Mouse (Mus musculus) CH12.LX (cell line): Measurements from ENCODE around the gene Zbtb9. TPM values are rescaled to one million over a fixed set of nuclear protein-coding genes. Genes with fewer than 3 reads are reported as not detected.

Experiments
- DNase-seq: peaks from one replicate; pipeline ENCODE4 v3.0.0-alpha.2; 2013; ENCODE audit errors: extremely low read depth
- H3K27ac ChIP-seq: 2 replicates; pipeline ENCODE4 v1.5.1; 2012; ENCODE audit warnings: low read depth, mild to moderate bottlenecking, control low read depth, moderate library complexity; ENCODE audit not compliant: insufficient read depth
- H3K27me3 ChIP-seq: replicated peaks from 2 replicates; pipeline ENCODE3; 2012; ENCODE audit warnings: inconsistent platforms
- H3K36me3 ChIP-seq, 2 experiments: replicated peaks in 1 of 2; 2 replicates each; pipeline versions ENCODE3 to v1.6.1; 2012; ENCODE audit warnings: inconsistent platforms in 1 of 2, low read length in 1 of 2, mild to moderate bottlenecking in 1 of 2, mixed read lengths in 1 of 2, moderate library complexity in 1 of 2; ENCODE audit not compliant: control insufficient read depth in 1 of 2, insufficient read depth in 1 of 2
- H3K4me1 ChIP-seq, 2 experiments: 2 replicates each; pipeline ENCODE4 v1.6.1; 2012; ENCODE audit warnings: inconsistent platforms in 1 of 2, moderate library complexity in 1 of 2; ENCODE audit not compliant: insufficient read depth in 2 of 2, control insufficient read depth in 1 of 2
- H3K4me2 ChIP-seq: 2 replicates; pipeline ENCODE4 v1.6.1; 2012; ENCODE audit warnings: low read depth, mild to moderate bottlenecking, control low read depth; ENCODE audit not compliant: poor library complexity, insufficient read depth, severe bottlenecking
- H3K4me3 ChIP-seq, 3 experiments: fragments of 150-350 bp in 1 of 3; sonication (generic) in 1 of 3; replicated peaks in 1 of 3; 2 replicates each; pipeline versions ENCODE3 to v1.5.1; 2011 to 2012; ENCODE audit warnings: low read depth in 2 of 3, low read length in 2 of 3, mild to moderate bottlenecking in 2 of 3, moderate library complexity in 2 of 3, control low read depth in 1 of 3, improper control_type of control experiment in 1 of 3, inconsistent platforms in 1 of 3, mixed read lengths in 1 of 3; ENCODE audit not compliant: poor library complexity in 1 of 3
- H3K79me2 ChIP-seq: replicated peaks from 2 replicates; pipeline ENCODE4 v1.6.1; 2012; ENCODE audit warnings: mild to moderate bottlenecking, moderate library complexity; ENCODE audit not compliant: control insufficient read depth, poor library complexity, insufficient read depth, severe bottlenecking; ENCODE audit errors: extremely low read depth
- H3K9ac ChIP-seq: 2 replicates; pipeline ENCODE4 v1.6.1; 2012; ENCODE audit warnings: low read depth, mild to moderate bottlenecking, control low read depth, moderate library complexity; ENCODE audit not compliant: insufficient read depth
- H3K9me3 ChIP-seq: replicated peaks from 2 replicates; pipeline ENCODE3; 2012; ENCODE audit warnings: low read length, inconsistent platforms, mixed read lengths
- BHLHE40 ChIP-seq: IDR thresholded peaks from 2 replicates; pipeline ENCODE4 v1.6.1; 2011; ENCODE audit warnings: mild to moderate bottlenecking, low read depth, low read length, improper control_type of control experiment
- E2F4 ChIP-seq: IDR thresholded peaks from 2 replicates; pipeline ENCODE4 v1.6.1; 2011; ENCODE audit warnings: low read depth, low read length, improper control_type of control experiment; ENCODE audit not compliant: insufficient replicate concordance
- ELF1 ChIP-seq: IDR thresholded peaks from 2 replicates; pipeline ENCODE4 v1.6.1; 2014; ENCODE audit warnings: low read depth, mild to moderate bottlenecking, inconsistent platforms, low read length, improper control_type of control experiment
- ETS1 ChIP-seq: conservative IDR thresholded peaks from 2 replicates; pipeline ENCODE4 v1.6.1; 2012; ENCODE audit warnings: low read depth, mild to moderate bottlenecking, inconsistent platforms, low read length, improper control_type of control experiment, moderate library complexity
- GABPA ChIP-seq: IDR thresholded peaks from 2 replicates; pipeline ENCODE4 v1.6.1; 2012; ENCODE audit warnings: low read depth, low read length, improper control_type of control experiment, inconsistent platforms; ENCODE audit not compliant: insufficient replicate concordance
- JUN ChIP-seq: IDR thresholded peaks from 2 replicates; pipeline ENCODE4 v1.6.1; 2011; ENCODE audit warnings: low read depth, mild to moderate bottlenecking, low read length, improper control_type of control experiment, moderate library complexity; ENCODE audit not compliant: insufficient read depth
- KAT2A ChIP-seq: IDR thresholded peaks from 2 replicates; pipeline ENCODE4 v1.6.1; 2012; ENCODE audit warnings: low read length, improper control_type of control experiment, inconsistent platforms; ENCODE audit not compliant: insufficient replicate concordance
- MAFK ChIP-seq: IDR thresholded peaks from 2 replicates; pipeline ENCODE4 v1.6.1; 2011; ENCODE audit warnings: low read length, improper control_type of control experiment; ENCODE audit not compliant: insufficient replicate concordance
- MAX ChIP-seq: IDR thresholded peaks from 2 replicates; pipeline ENCODE4 v1.6.1; 2011; ENCODE audit warnings: low read length, improper control_type of control experiment
- MAZ ChIP-seq: IDR thresholded peaks from 2 replicates; pipeline ENCODE4 v1.6.1; 2012; ENCODE audit warnings: low read depth, mild to moderate bottlenecking, inconsistent platforms, low read length, improper control_type of control experiment, moderate library complexity
- MEF2A ChIP-seq: IDR thresholded peaks from 2 replicates; pipeline ENCODE4 v1.6.1; 2014; ENCODE audit warnings: low read depth, mild to moderate bottlenecking, inconsistent platforms, low read length, improper control_type of control experiment, borderline replicate concordance
- MXI1 ChIP-seq: IDR thresholded peaks from 2 replicates; pipeline ENCODE4 v1.6.1; 2011; ENCODE audit warnings: mild to moderate bottlenecking, low read depth, low read length, improper control_type of control experiment
- NELFE ChIP-seq: IDR thresholded peaks from 2 replicates; pipeline ENCODE4 v1.6.1; 2011; ENCODE audit warnings: low read depth, low read length, improper control_type of control experiment
- POLR2A ChIP-seq: IDR thresholded peaks from 2 replicates; pipeline ENCODE4 v1.6.1; 2011; ENCODE audit warnings: low read depth, mild to moderate bottlenecking, improper control_type of control experiment, low read length
- POLR2AphosphoS2 ChIP-seq: IDR thresholded peaks from 2 replicates; pipeline ENCODE4 v1.6.1; 2011; ENCODE audit warnings: low read depth, low read length, improper control_type of control experiment
- SMC3 ChIP-seq: IDR thresholded peaks from 2 replicates; pipeline ENCODE4 v1.6.1; 2011; ENCODE audit warnings: low read depth, low read length, improper control_type of control experiment
- TCF12 ChIP-seq: IDR thresholded peaks from 2 replicates; pipeline ENCODE4 v1.6.1; 2014; ENCODE audit warnings: low read depth, mild to moderate bottlenecking, inconsistent platforms, low read length, improper control_type of control experiment
- UBTF ChIP-seq: IDR thresholded peaks from 2 replicates; pipeline ENCODE4 v1.6.1; 2012; ENCODE audit warnings: low read depth, mild to moderate bottlenecking, inconsistent platforms, low read length, improper control_type of control experiment, moderate library complexity
- USF1 ChIP-seq: IDR thresholded peaks from 2 replicates; pipeline ENCODE4 v1.6.1; 2014; ENCODE audit warnings: low read depth, mild to moderate bottlenecking, inconsistent platforms, low read length, improper control_type of control experiment
- USF2 ChIP-seq: conservative IDR thresholded peaks from 2 replicates; pipeline ENCODE4 v1.6.1; 2011; ENCODE audit warnings: low read depth, low read length, improper control_type of control experiment
- ZC3H11A ChIP-seq: IDR thresholded peaks from 2 replicates; pipeline ENCODE4 v1.6.1; 2012; ENCODE audit warnings: low read depth, mild to moderate bottlenecking, inconsistent platforms, low read length, improper control_type of control experiment
- ZMIZ1 ChIP-seq: IDR thresholded peaks from 2 replicates; pipeline ENCODE4 v1.6.1; 2012; ENCODE audit warnings: low read depth, mild to moderate bottlenecking, inconsistent platforms, low read length, improper control_type of control experiment
- ZNF384 ChIP-seq: IDR thresholded peaks from 2 replicates; pipeline ENCODE4 v1.6.1; 2012; ENCODE audit warnings: low read depth, low read length, improper control_type of control experiment, inconsistent platforms
- dilution Hi-C: fragments of 300-500 bp; cut with MboI; formaldehyde crosslinking; loops from 2 replicates; pipeline ENCODE4 v1.14.3; 2020; ENCODE audit warnings: low sequenced_read_pairs; ENCODE audit not compliant: extremely low pct_unique_long_range_greater_than_20kb, extremely low pct_ligation_motif_present
- in situ Hi-C: fragments of 300-500 bp; cut with MboI; formaldehyde crosslinking; loops from 3 replicates; pipeline ENCODE4 v1.14.3; 2019; ENCODE audit warnings: low sequenced_read_pairs, low pct_ligation_motif_present, low pct_unique_long_range_greater_than_20kb, mixed read lengths
- polyA plus RNA-seq: library from polyadenylated mRNA; unstranded; fragments of >175 nt; gene quantifications from 2 replicates; pipeline ENCODE4 v1.2.1, GENCODE M21; 2012; ENCODE audit warnings: low read depth; ENCODE audit not compliant: insufficient read length
- total RNA-seq, 2 experiments: library from RNA; depleted of rRNA; stranded (reverse); fragments of 300-350 nt in 1 of 2; fragments of >200 nt in 1 of 2; gene quantifications; 2 replicates each; pipeline ENCODE4 v1.2.3; 2012 to 2014

The Zbtb9 gene
- total and polyA plus RNA-seq, 3 experiments: 2.0 to 14.3 (median 8.1) TPM

DNA sequence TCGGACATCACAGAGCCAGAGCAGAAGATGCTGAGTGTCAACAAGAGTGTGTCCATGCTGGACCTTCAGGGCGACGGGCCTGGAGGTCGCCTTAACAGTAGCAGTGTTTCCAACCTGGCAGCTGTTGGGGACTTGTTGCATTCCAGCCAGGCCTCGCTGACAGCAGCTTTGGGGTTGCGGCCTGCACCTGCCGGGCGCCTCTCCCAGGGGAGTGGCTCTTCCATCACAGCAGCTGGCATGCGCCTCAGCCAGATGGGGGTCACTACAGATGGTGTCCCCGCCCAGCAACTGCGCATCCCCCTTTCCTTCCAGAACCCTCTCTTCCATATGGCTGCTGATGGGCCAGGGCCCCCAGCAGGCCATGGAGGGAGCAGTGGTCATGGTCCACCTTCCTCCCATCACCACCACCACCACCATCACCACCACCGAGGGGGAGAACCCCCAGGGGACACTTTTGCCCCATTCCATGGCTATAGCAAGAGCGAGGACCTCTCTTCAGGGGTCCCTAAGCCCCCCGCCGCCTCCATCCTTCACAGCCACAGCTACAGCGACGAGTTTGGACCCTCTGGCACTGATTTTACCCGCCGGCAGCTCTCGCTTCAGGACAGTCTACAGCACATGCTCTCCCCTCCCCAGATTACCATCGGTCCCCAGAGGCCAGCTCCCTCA is 11.3 kb upstream of the Zbtb9 start:
- dilution Hi-C loops: no loop called here
- Histone ChIP-seq H3K4me2 (no peak overlapping the region), H3K4me3 (no peak overlapping the region), H3K36me3 (peaks cover 5 to 21% of the 10 kb centered on the region in 2 experiments), H3K27me3 (peaks cover 15% of the 10 kb centered on the region), H3K27ac (no peak overlapping the region), H3K9ac (no peak overlapping the region), H3K4me1 (no peaks in the 10 kb centered on the region), H3K79me2 (no peaks in the 10 kb centered on the region), H3K9me3 (no peaks in the 10 kb centered on the region)
- no peak for TF ChIP-seq MAZ
- TF ChIP-seq MXI1: no peak
- TF ChIP-seq TCF12: no peak
- TF ChIP-seq USF1: no peak
- no peak for TF ChIP-seq MAX
- TF ChIP-seq E2F4: no peak
- TF ChIP-seq JUN: no peak
- TF ChIP-seq USF2: no peak
- no peak for TF ChIP-seq MAFK
- in situ Hi-C loops: no loop called here
- no peak for DNase-seq

DNA sequence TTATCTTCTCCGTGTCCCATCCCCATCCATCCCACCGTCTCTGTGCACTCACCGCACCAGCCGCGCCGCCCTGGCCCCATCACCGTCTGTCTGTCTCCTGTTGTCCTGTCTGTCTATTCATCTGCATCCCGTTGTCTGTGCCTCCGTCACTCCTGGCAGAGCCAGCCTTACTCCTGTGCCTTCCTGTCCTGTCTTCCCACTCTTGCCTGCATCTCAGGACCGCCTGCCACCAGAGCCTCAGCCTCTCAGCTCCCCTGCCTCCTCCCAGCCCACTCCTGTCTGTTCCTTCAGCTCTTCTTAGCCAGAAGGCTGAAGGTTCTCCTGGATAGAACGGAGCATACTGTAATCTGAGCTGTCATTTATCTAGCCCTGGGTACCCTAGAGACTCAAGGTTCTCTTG is 6.0 kb upstream of the Zbtb9 start:
- TF ChIP-seq MAFK (no peak), ZNF384 (no peak), ETS1 (no peak), MAX (no peak), BHLHE40 (no peak), GABPA (no peak), ZMIZ1 (no peak), POLR2A (no peak), KAT2A (no peak), ELF1 (no peak), UBTF (no peak), NELFE (no peak), MEF2A (no peak), POLR2AphosphoS2 (no peak), ZC3H11A (no peak), SMC3 (no peak), E2F4 (no peak)
- in situ Hi-C loops: no loop called here
- Histone ChIP-seq H3K79me2 (no peaks in the 10 kb centered on the region; the same call in 1 of the 2 replicates), H3K9me3 (no peaks in the 10 kb centered on the region), H3K27ac (no peak overlapping the region), H3K27me3 (peaks cover 11% of the 10 kb centered on the region), H3K4me3 (no peak overlapping the region), H3K4me2 (no peak overlapping the region), H3K36me3 (peaks cover 4 to 7% of the 10 kb centered on the region in 2 experiments), H3K4me1 (peaks cover 0 to 7% of the 10 kb centered on the region in 2 experiments; a peak in 1 of 4 replicates), H3K9ac (no peak overlapping the region)
- DNase-seq: no peak
- dilution Hi-C loops: no loop called here
